ENCODE assay signal across 10 mouse cellular contexts in the genomic region with DNA sequence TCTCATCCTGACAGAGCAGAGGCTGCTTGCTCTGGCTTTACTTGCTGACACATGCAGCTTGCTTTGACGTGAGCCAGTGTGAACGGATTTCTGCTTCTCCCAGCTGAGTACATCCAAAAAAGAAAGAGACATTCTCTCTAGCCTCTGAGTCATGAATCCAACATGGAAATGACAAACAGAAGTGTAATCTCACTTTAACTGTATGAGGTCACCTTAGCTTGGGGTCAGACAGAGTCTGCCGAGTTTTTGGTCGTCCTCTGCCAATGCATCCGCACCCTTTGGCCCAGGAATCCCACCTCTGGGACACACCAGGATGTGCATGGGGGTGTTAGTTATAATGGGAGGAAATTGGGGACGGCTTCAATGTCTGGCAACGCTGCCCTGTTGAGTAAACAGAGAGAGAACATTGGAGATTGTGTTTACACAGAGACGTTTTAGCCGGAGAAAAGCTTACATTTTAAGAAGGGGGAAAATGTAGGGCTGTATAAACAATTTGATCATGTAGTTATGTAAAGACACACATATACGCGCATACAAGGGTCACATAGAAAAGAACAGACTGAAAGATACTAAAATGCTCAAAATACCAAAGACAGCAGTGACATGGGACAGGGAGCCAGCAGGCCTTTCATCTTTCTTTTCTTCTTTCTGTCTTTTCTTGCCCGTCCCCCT. TPM values are rescaled to one million over a fixed set of nuclear protein-coding genes. Genes with fewer than 3 reads are reported as not detected.
DNase-seq lines count a peak whose midpoint lies in the region; ATAC-seq and TF ChIP-seq lines count a peak whose summit lies in the region.
"Had no signal": no experiment of that assay in that cellular context is flagged by ENCODE, and none has a peak within 500 bp of the region (broad histone marks: within the 10 kb centered on the region; RNA-seq: fewer than 3 reads in every experiment).

No protein-coding gene starts in this region.

- H3K9me3 ChIP-seq in heart, embryonic 10.5 days: no peaks in the 10 kb centered on the region
- H3K9me3 ChIP-seq in lung, embryonic 16.5 days (ENCODE audit: control insufficient read depth, low read length): peaks cover 4% of the 10 kb centered on the region; the same call in 1 of the 2 replicates
- H3K9me3 ChIP-seq: neural tube, embryonic 15.5 days had no signal

- no peaks in the 10 kb centered on the region for H3K36me3 ChIP-seq in heart, adult 2 months (ENCODE audit: control insufficient read depth, insufficient read depth, low read length)
- no peaks in the 10 kb centered on the region for H3K36me3 ChIP-seq in heart, embryonic 10.5 days
- H3K36me3 ChIP-seq in lung, embryonic 16.5 days (ENCODE audit: control insufficient read depth, insufficient read depth, low read length): no peaks in the 10 kb centered on the region
- H3K36me3 ChIP-seq: neural tube, embryonic 15.5 days had no signal

- H3K4me1 ChIP-seq in heart, adult 2 months (ENCODE audit: control insufficient read depth, insufficient read depth, low read length): peaks cover 5% of the 10 kb centered on the region; the same call in 1 of the 2 replicates
- H3K4me1 ChIP-seq in heart, embryonic 10.5 days: no peaks in the 10 kb centered on the region
- H3K4me1 ChIP-seq in lung, embryonic 16.5 days (replicated peaks; ENCODE audit: control insufficient read depth, insufficient read depth, low read length): peaks cover 11% of the 10 kb centered on the region
- H3K4me1 ChIP-seq: neural tube, embryonic 15.5 days had no signal

- H3K4me3 ChIP-seq in heart, adult 2 months: no peak overlapping the region
- H3K4me3 ChIP-seq in heart, embryonic 10.5 days: no peak overlapping the region
- H3K4me3 ChIP-seq in lung, embryonic 16.5 days (ENCODE audit: low read length): no peak overlapping the region
- H3K4me3 ChIP-seq: neural tube, embryonic 15.5 days had no signal

- CTCF ChIA-PET in Patski (lab: Charles Lee): no interaction called here

- ATAC-seq in Patski: peak; percentile 40
- peak; percentile 87 for ATAC-seq in lung, embryonic 16.5 days (ENCODE audit: low read depth)
- ATAC-seq in erythroblast, adult 5-6 weeks (replicated peaks; ENCODE audit: low FRiP score, poor library complexity, severe bottlenecking): no peak

- H3K4me2 ChIP-seq in lung, embryonic 16.5 days (ENCODE audit: low read depth, low read length): peak overlapping the region; percentile 31; the same call in 1 of the 2 replicates
- H3K4me2 ChIP-seq: neural tube, embryonic 15.5 days had no signal

- TF ChIP-seq EP300 in heart, adult 2 months (IDR thresholded peaks at IDR 0.05; ENCODE audit: insufficient read depth, low read depth, low read length): peak; percentile 85; the same call in 1 of the 2 replicates

- no peak for TF ChIP-seq CTCF in heart, adult 2 months (IDR thresholded peaks at IDR 0.05)
- TF ChIP-seq CTCF in Patski (IDR thresholded peaks at IDR 0.05): no peak

- peak; percentile 72 to 81 for DNase-seq in heart, adult 2 months
- no peak for DNase-seq in heart, embryonic 10.5 days (ENCODE audit: low spot score)
- DNase-seq in Patski (ENCODE audit: low read depth, low spot score): no peak
- peak; percentile 84 for DNase-seq in heart, adult 8-10 months (ENCODE audit: low spot score)
- DNase-seq in ovary, postnatal 14 days (ENCODE audit: low spot score): no peak
- DNase-seq in thymus, postnatal 36 days: no peak
- DNase-seq: adrenal gland, adult 2 months had no signal

- peak overlapping the region; percentile 77 for H3K27ac ChIP-seq in heart, adult 2 months
- no peak overlapping the region for H3K27ac ChIP-seq in heart, embryonic 10.5 days
- H3K27ac ChIP-seq in lung, embryonic 16.5 days (ENCODE audit: low read length): peak overlapping the region; percentile 78
- H3K27ac ChIP-seq: neural tube, embryonic 15.5 days had no signal

- intact Hi-C loops in heart, adult 2 months (cut with DNase I): loop anchor here (5.0 kb wide), 1 partner anchor 40 kb away; no protein-coding TSS in a partner anchor

- H3K27me3 ChIP-seq in heart, adult 2 months (ENCODE audit: control insufficient read depth, insufficient read depth, low read length): no peaks in the 10 kb centered on the region
- H3K27me3 ChIP-seq in heart, embryonic 10.5 days (ENCODE audit: insufficient read depth, poor library complexity, severe bottlenecking): no peaks in the 10 kb centered on the region
- H3K27me3 ChIP-seq in Patski: peaks cover 7% of the 10 kb centered on the region
- no peaks in the 10 kb centered on the region for H3K27me3 ChIP-seq in lung, embryonic 16.5 days (ENCODE audit: control insufficient read depth, insufficient read depth, low read depth, low read length)

- in situ Hi-C loops in Patski (cut with MboI; ENCODE audit: low pct_unique_long_range_greater_than_20kb): loop anchor here (25.0 kb wide), 1 partner anchor 530 kb away; a partner anchor contains a TSS

- peak; percentile 15; the same call in 1 of the 2 replicates for TF ChIP-seq POLR2A in heart, adult 2 months (IDR thresholded peaks at IDR 0.05; ENCODE audit: insufficient read depth, low read depth, low read length)

- H3K79me2 ChIP-seq in heart, adult 2 months (replicated peaks; ENCODE audit: control insufficient read depth, insufficient read depth, low read length): no peaks in the 10 kb centered on the region

- H3K9ac ChIP-seq in heart, adult 2 months (ENCODE audit: low read depth, low read length): no peak overlapping the region
- no peak overlapping the region for H3K9ac ChIP-seq in lung, embryonic 16.5 days (ENCODE audit: low read length)
- H3K9ac ChIP-seq: neural tube, embryonic 15.5 days had no signal

- POLR2A ChIA-PET in Patski (lab: Charles Lee): interaction anchor here (1.5 kb wide), 1 partner anchor 11 kb away, joined by 3 read pairs; no protein-coding TSS in a partner anchor

- WGBS in heart, adult 2 months: 27% methylated on average over 12 of the region's 12 CpGs
- 52% methylated on average over 12 of the region's 12 CpGs for WGBS in heart, embryonic 10.5 days
- WGBS in lung, embryonic 16.5 days: 11% methylated on average over 12 of the region's 12 CpGs

RNA-seq across cellular contexts. Expression of a gene that starts 33.7 kb away (rescaled TPM):
- total RNA-seq in heart, adult 2 months (2021): 1 to 10 TPM; 3.7 to 6.1 TPM
- polyA plus RNA-seq in heart, adult 2 months (2012; rRNA removed): 7.8 and 9.7 TPM in 2 replicates
- 7.0 and 9.6 TPM in 2 replicates for polyA plus RNA-seq in heart, embryonic 10.5 days (2016; fragmentation: Nextera tagmentation; extraction: Ambion mirVana)
- 9.6 TPM for polyA plus RNA-seq in Patski (2021)
- 1 to 10 TPM; 3.4 to 5.0 (median 4.1) TPM for total RNA-seq in heart, adult 8-10 months (2022)
- 14.8 and 14.9 TPM in 2 replicates for polyA plus RNA-seq in lung, embryonic 16.5 days (2015; fragmentation: Nextera tagmentation; extraction: Ambion mirVana)
- total RNA-seq in erythroblast, adult 5-6 weeks (2015; ENCODE audit: low replicate concordance): 0.42 and 0.58 TPM in 2 replicates
- 0.17 and 1.5 TPM in 2 replicates for total RNA-seq in erythroblast, adult 5-6 weeks (2017; ENCODE audit: low replicate concordance)

RNA-seq across cellular contexts. Expression of a gene that starts 45.6 kb away (rescaled TPM):
- total RNA-seq in heart, adult 2 months (2021): 100 to 1,000 TPM; 187 to 221 TPM
- polyA plus RNA-seq in heart, adult 2 months (2012; rRNA removed): 349 and 374 TPM in 2 replicates
- polyA plus RNA-seq in heart, embryonic 10.5 days (2016; fragmentation: Nextera tagmentation; extraction: Ambion mirVana): 19.2 and 23.6 TPM in 2 replicates
- polyA plus RNA-seq in Patski (2021): 10.3 TPM
- total RNA-seq in heart, adult 8-10 months (2022): 100 to 1,000 TPM; 166 to 198 (median 187) TPM
- 107 and 127 TPM in 2 replicates for polyA plus RNA-seq in lung, embryonic 16.5 days (2015; fragmentation: Nextera tagmentation; extraction: Ambion mirVana)
- total RNA-seq in erythroblast, adult 5-6 weeks (2015; ENCODE audit: low replicate concordance): not detected in 2 replicates
- 1.2 TPM in 1 of 2 replicates, not detected in the other for total RNA-seq in erythroblast, adult 5-6 weeks (2017; ENCODE audit: low replicate concordance)

RNA-seq across cellular contexts. Expression of a gene that starts 59.1 kb away (rescaled TPM):
- 1 to 10 TPM; 7.5 to 8.3 TPM for total RNA-seq in heart, adult 2 months (2021)
- polyA plus RNA-seq in heart, adult 2 months (2012; rRNA removed): 11.6 and 19.4 TPM in 2 replicates
- polyA plus RNA-seq in heart, embryonic 10.5 days (2016; fragmentation: Nextera tagmentation; extraction: Ambion mirVana): 12.3 and 13.9 TPM in 2 replicates
- 39.6 TPM for polyA plus RNA-seq in Patski (2021)
- total RNA-seq in heart, adult 8-10 months (2022): 10 to 100 TPM in 2 of 4 experiments, 1 to 10 TPM in 2; 9.0 to 12.6 (median 10.1) TPM
- polyA plus RNA-seq in lung, embryonic 16.5 days (2015; fragmentation: Nextera tagmentation; extraction: Ambion mirVana): 23.4 and 23.5 TPM in 2 replicates
- total RNA-seq in erythroblast, adult 5-6 weeks (2015; ENCODE audit: low replicate concordance): 2.1 and 3.5 TPM in 2 replicates
- total RNA-seq in erythroblast, adult 5-6 weeks (2017; ENCODE audit: low replicate concordance): 2.9 and 4.5 TPM in 2 replicates

Comparison
In these comparisons a context has a peak if more than half of its experiments do, and no peak if none do; other contexts are left out.
1. DNase-seq: peak in heart, adult 2 months (2 of 2) and heart, adult 8-10 months (single experiment); none in heart, embryonic 10.5 days (single experiment), Patski (single experiment), ovary, postnatal 14 days (single experiment) and thymus, postnatal 36 days (0 of 2).